Mouse (Mus musculus) heart, adult 2 months (tissue): ENCODE data around the gene Fam180a. TPM values are rescaled to one million over a fixed set of nuclear protein-coding genes. Genes with fewer than 3 reads are reported as not detected.

ENCODE experiments used
- DNase-seq, 2 experiments: peaks; one replicate each; pipeline ENCODE4 v3.0.0; 2021
- H3K27ac ChIP-seq: fragments of 200-600 bp; 2 replicates; pipeline ENCODE4 v1.8.1; 2022
- H3K27me3 ChIP-seq: fragments of 200-500 bp; 2 replicates; pipeline ENCODE4 v1.6.1; 2012; ENCODE audit warnings: mild to moderate bottlenecking, low read length, inconsistent platforms, mixed read lengths; ENCODE audit not compliant: control insufficient read depth, insufficient read depth
- H3K36me3 ChIP-seq: fragments of 200-500 bp; 2 replicates; pipeline ENCODE4 v1.6.1; 2012; ENCODE audit warnings: low read length, inconsistent platforms; ENCODE audit not compliant: control insufficient read depth, insufficient read depth
- H3K4me1 ChIP-seq: fragments of 200-500 bp; 2 replicates; pipeline ENCODE4 v1.6.1; 2011; ENCODE audit warnings: low read length; ENCODE audit not compliant: control insufficient read depth, insufficient read depth
- H3K4me3 ChIP-seq: fragments of 200-600 bp; 2 replicates; pipeline ENCODE4 v1.8.1; 2022
- H3K79me2 ChIP-seq: fragments of 200-500 bp; replicated peaks from 2 replicates; pipeline ENCODE4 v1.6.1; 2012; ENCODE audit warnings: mild to moderate bottlenecking, inconsistent platforms, low read length, moderate library complexity, mixed read lengths; ENCODE audit not compliant: control insufficient read depth, insufficient read depth
- H3K9ac ChIP-seq: fragments of 200-500 bp; 2 replicates; pipeline ENCODE4 v1.6.1; 2012; ENCODE audit warnings: low read depth, mild to moderate bottlenecking, control low read depth, inconsistent platforms, low read length, mixed read lengths
- CTCF ChIP-seq: fragments of 200-600 bp; IDR thresholded peaks from 2 replicates; pipeline ENCODE4 v1.8.1; 2022; ENCODE audit warnings: antibody characterized with exemption, mild to moderate bottlenecking, moderate library complexity
- EP300 ChIP-seq: fragments of 200-500 bp; IDR thresholded peaks from 2 replicates; pipeline ENCODE4 v1.6.1; 2011; ENCODE audit warnings: low read depth, low read length, control low read depth; ENCODE audit not compliant: insufficient read depth
- POLR2A ChIP-seq: fragments of 200-500 bp; IDR thresholded peaks from 2 replicates; pipeline ENCODE4 v1.6.1; 2011; ENCODE audit warnings: mild to moderate bottlenecking, low read depth, low read length, control low read depth; ENCODE audit not compliant: insufficient read depth
- WGBS: fragments of 180-500 bp; shearing (Covaris S2); methylation state at CpG from one replicate; pipeline ENCODE4 v1.1.7; 2018; 5-methylcytosine and 5-hydroxymethylcytosine counted together
- intact Hi-C: fragments of 180-260 bp; cut with DNase I; formaldehyde crosslinking; loops from one replicate; pipeline ENCODE4 v1.15.1; 2025
- polyA plus RNA-seq: library from polyadenylated mRNA; depleted of rRNA; stranded (reverse); fragments of >200 nt; gene quantifications from 2 replicates; pipeline ENCODE4 v1.2.3, GENCODE M21; 2012
- total RNA-seq, 2 experiments: library from RNA; stranded (reverse); gene quantifications; 2 replicates each; pipeline ENCODE4 v1.2.3; 2021

The Fam180a gene
- total and polyA plus RNA-seq, 3 experiments = 0.16 to 0.41 (median 0.34) TPM

GRCm38 (mm10) chr6:35324306-35324705 is 1.6 kb downstream of the Fam180a start:
- Histone ChIP-seq H3K79me2 (no peaks in the 10 kb centered on the region), H3K4me1 (0 out of 2 replicates have a peak, but pooled peaks cover 3% of the 10 kb centered on the region), H3K36me3 (no peaks in the 10 kb centered on the region), H3K27ac (no peak overlapping the region), H3K4me3 (no peak overlapping the region), H3K27me3 (no peaks in the 10 kb centered on the region), H3K9ac (no peak overlapping the region)
- intact Hi-C loops = no loop called here
- TF ChIP-seq EP300 (no peak), CTCF (no peak), POLR2A (no peak)
- WGBS = 81% methylated on average over 9 of the region's 9 CpGs
- no peak for DNase-seq

- no peak overlapping the region for H3K4me3 ChIP-seq
- H3K27ac ChIP-seq = no peak overlapping the region
- no peaks in the 10 kb centered on the region for H3K36me3 ChIP-seq
- DNase-seq = no peak
- TF ChIP-seq EP300 (no peak), CTCF (no peak), POLR2A (no peak)
- H3K9ac ChIP-seq = no peak overlapping the region
- H3K27me3 ChIP-seq = no peaks in the 10 kb centered on the region
- intact Hi-C loops = no loop called here
- WGBS = 64% methylated on average over 1 of the region's 1 CpGs
- no peaks in the 10 kb centered on the region for H3K79me2 ChIP-seq
- 0 out of 2 replicates have a peak, but pooled peaks cover 3% of the 10 kb centered on the region for H3K4me1 ChIP-seq
These were observed 2.9 kb downstream of the Fam180a start for GRCm38 (mm10) chr6:35323046-35323445.

- H3K79me2 ChIP-seq = no peaks in the 10 kb centered on the region
These were observed 4.8 kb downstream of the Fam180a start for GRCm38 (mm10) chr6:35321105-35321504.

GRCm38 (mm10) chr6:35319850-35320249 is 6.1 kb downstream of the Fam180a start:
- Histone ChIP-seq H3K27me3 (no peaks in the 10 kb centered on the region), H3K27ac (no peak overlapping the region), H3K9ac (no peak overlapping the region), H3K36me3 (no peaks in the 10 kb centered on the region), H3K79me2 (no peaks in the 10 kb centered on the region), H3K4me1 (no peaks in the 10 kb centered on the region), H3K4me3 (no peak overlapping the region)
- 78% methylated on average over 6 of the region's 6 CpGs for WGBS
- TF ChIP-seq EP300 (no peak), POLR2A (no peak), CTCF (no peak)
- intact Hi-C loops = no loop called here
- no peak for DNase-seq

More at GRCm38 (mm10) chr6:35321105-35321504, 4.8 kb downstream of the Fam180a start:
- no peak for DNase-seq
- no peaks in the 10 kb centered on the region for H3K27me3 ChIP-seq
- H3K4me3 ChIP-seq = no peak overlapping the region
- no peaks in the 10 kb centered on the region for H3K4me1 ChIP-seq
- H3K36me3 ChIP-seq = no peaks in the 10 kb centered on the region
- no peak overlapping the region for H3K9ac ChIP-seq
- 44% methylated on average over 4 of the region's 4 CpGs for whole genome bisulfite sequencing
- no peak overlapping the region for H3K27ac ChIP-seq
- TF ChIP-seq CTCF (no peak), EP300 (no peak), POLR2A (no peak)
- intact Hi-C loops = no loop called here

GRCm38 (mm10) chr6:35313520-35313919 is 12.4 kb downstream of the Fam180a start:
- intact Hi-C loops = no loop called here
- H3K27ac ChIP-seq = no peak overlapping the region
- WGBS = 85% methylated on average over 8 of the region's 8 CpGs

GRCm38 (mm10) chr6:35309406-35309805 is 16.5 kb downstream of the Fam180a start:
- DNase-seq = no peak
- H3K4me3 ChIP-seq = no peak overlapping the region
- intact Hi-C loops = no loop called here
- H3K36me3 ChIP-seq = no peaks in the 10 kb centered on the region
- H3K9ac ChIP-seq = no peak overlapping the region
- no peak overlapping the region for H3K27ac ChIP-seq
- no peaks in the 10 kb centered on the region for H3K4me1 ChIP-seq
- no peaks in the 10 kb centered on the region for H3K27me3 ChIP-seq
- no peaks in the 10 kb centered on the region for H3K79me2 ChIP-seq
- 46% methylated on average over 7 of the region's 7 CpGs for WGBS
- TF ChIP-seq EP300 (no peak), CTCF (no peak), POLR2A (no peak)

More at GRCm38 (mm10) chr6:35313520-35313919, 12.4 kb downstream of the Fam180a start:
- Histone ChIP-seq H3K4me3 (no peak overlapping the region), H3K9ac (no peak overlapping the region), H3K4me1 (no peaks in the 10 kb centered on the region), H3K36me3 (no peaks in the 10 kb centered on the region), H3K27me3 (no peaks in the 10 kb centered on the region), H3K79me2 (no peaks in the 10 kb centered on the region)
- no peak for DNase-seq
- TF ChIP-seq POLR2A = no peak
- no peak for TF ChIP-seq CTCF
- no peak for TF ChIP-seq EP300
